Mouse (Mus musculus) MEL (cell line): ENCODE results near the gene Eif3m. TPM values are rescaled to one million over a fixed set of nuclear protein-coding genes. Genes with fewer than 3 reads are reported as not detected.

ENCODE experiments used
- DNase-seq: peaks from one replicate; pipeline ENCODE4 v3.0.0; 2011; ENCODE audit warnings: low read depth, low spot score
- H3K27ac ChIP-seq: 2 replicates; pipeline ENCODE4 v1.5.1; 2012; ENCODE audit warnings: low read depth, mild to moderate bottlenecking, control low read depth, low read length, moderate library complexity; ENCODE audit not compliant: control insufficient read depth
- H3K27me3 ChIP-seq, 2 experiments: fragments of 150-350 bp in 1 of 2; sonication (generic) in 1 of 2; 2 replicates each; pipeline ENCODE4 v1.6.1; 2012; ENCODE audit warnings: low read length in 2 of 2, mild to moderate bottlenecking in 2 of 2, improper control_type of control experiment in 1 of 2, moderate library complexity in 1 of 2; ENCODE audit not compliant: insufficient read depth in 2 of 2, control insufficient read depth in 1 of 2
- H3K36me3 ChIP-seq, 2 experiments: 2 replicates each; pipeline ENCODE4 v1.6.1; 2012 to 2014; ENCODE audit warnings: low read length in 2 of 2, improper control_type of control experiment in 1 of 2, inconsistent platforms in 1 of 2, mild to moderate bottlenecking in 1 of 2; ENCODE audit not compliant: insufficient read depth in 2 of 2, control insufficient read depth in 1 of 2
- H3K4me1 ChIP-seq, 2 experiments: fragments of 150-350 bp in 1 of 2; sonication (generic) in 1 of 2; 2 replicates each; pipeline ENCODE4 v1.6.1; 2012; ENCODE audit warnings: low read length in 2 of 2, improper control_type of control experiment in 1 of 2, mild to moderate bottlenecking in 1 of 2; ENCODE audit not compliant: insufficient read depth in 2 of 2, control insufficient read depth in 1 of 2
- H3K4me3 ChIP-seq, 2 experiments: fragments of 150-350 bp in 1 of 2; sonication (generic) in 1 of 2; 2 replicates each; pipeline ENCODE4 v1.5.1; 2012; ENCODE audit warnings: low read depth in 2 of 2, low read length in 2 of 2, mild to moderate bottlenecking in 2 of 2, moderate library complexity in 2 of 2, control low read depth in 1 of 2, improper control_type of control experiment in 1 of 2; ENCODE audit not compliant: control insufficient read depth in 1 of 2, insufficient read depth in 1 of 2
- H3K79me2 ChIP-seq: 2 replicates; pipeline ENCODE4 v1.6.1; 2012; ENCODE audit warnings: mild to moderate bottlenecking, low read length, moderate library complexity; ENCODE audit not compliant: control insufficient read depth, poor library complexity, insufficient read depth
- H3K9ac ChIP-seq: 2 replicates; pipeline ENCODE4 v1.6.1; 2012; ENCODE audit warnings: low read depth, mild to moderate bottlenecking, control low read depth, low read length, moderate library complexity; ENCODE audit not compliant: control insufficient read depth, poor library complexity, severe bottlenecking
- H3K9me3 ChIP-seq: fragments of 150-350 bp; sonication (generic); replicated peaks from 2 replicates; pipeline ENCODE4 v1.6.1; 2012; ENCODE audit warnings: mild to moderate bottlenecking, low read length, improper control_type of control experiment, moderate library complexity; ENCODE audit not compliant: insufficient read depth
- MAFK ChIP-seq: IDR thresholded peaks from 2 replicates; pipeline ENCODE4 v1.6.1; 2011; ENCODE audit warnings: low read depth, mild to moderate bottlenecking, low read length, improper control_type of control experiment, borderline replicate concordance
- SIN3A ChIP-seq: IDR thresholded peaks from 2 replicates; pipeline ENCODE4 v1.6.1; 2012; ENCODE audit warnings: low read length, improper control_type of control experiment, inconsistent platforms
- TCF12 ChIP-seq: IDR thresholded peaks from 2 replicates; pipeline ENCODE4 v1.6.1; 2014; ENCODE audit warnings: low read depth, mild to moderate bottlenecking, inconsistent platforms, low read length, improper control_type of control experiment, moderate library complexity
- polyA plus RNA-seq, 2 experiments: library from polyadenylated mRNA; stranded (reverse) in 1 of 2; unstranded in 1 of 2; fragments of >175 nt in 1 of 2; fragments of >200 nt in 1 of 2; gene quantifications; 2 replicates each; pipeline versions ENCODE4 v1.2.1 to v1.2.4; 2012; ENCODE audit warnings: low replicate concordance in 2 of 2, low read depth in 1 of 2; ENCODE audit not compliant: insufficient read length in 2 of 2, insufficient read depth in 1 of 2, missing spikeins in 1 of 2
- total RNA-seq: library from RNA; depleted of rRNA; stranded (reverse); fragments of 300-350 nt; gene quantifications from 2 replicates; pipeline ENCODE4 v1.2.3, GENCODE M21; 2012; rRNA removed

Gene Eif3m
- total and polyA plus RNA-seq, 3 experiments = 172 to 321 TPM; not detected in 1

DNA sequence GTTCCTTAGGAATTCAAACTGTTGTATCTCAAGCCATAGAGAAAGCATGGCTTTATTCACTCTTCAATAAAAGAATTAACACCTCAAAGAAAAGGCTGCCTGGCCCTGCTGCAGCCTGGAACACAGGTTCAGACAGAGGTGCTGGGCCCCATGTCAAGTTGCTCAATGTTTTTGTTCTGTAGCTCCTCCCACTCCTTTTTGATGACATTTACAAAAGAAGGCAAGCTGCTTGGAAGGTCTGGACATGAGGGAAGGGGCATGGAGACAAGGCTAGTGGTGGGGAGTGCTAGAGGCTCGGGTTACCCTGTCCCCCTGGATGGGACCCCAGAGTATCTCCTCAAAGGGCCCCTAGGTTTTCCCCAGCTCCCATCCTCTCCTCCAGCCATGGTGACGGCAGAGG, 35.2 kb downstream of the Eif3m start:
- no peak overlapping the region for H3K27ac ChIP-seq
- H3K79me2 ChIP-seq = no peaks in the 10 kb centered on the region
- no peak overlapping the region for H3K4me3 ChIP-seq
- no peak for TF ChIP-seq SIN3A
- no peak for TF ChIP-seq MAFK
- H3K4me1 ChIP-seq = no peaks in the 10 kb centered on the region
- H3K9me3 ChIP-seq = no peaks in the 10 kb centered on the region
- H3K9ac ChIP-seq = no peak overlapping the region
- no peak for DNase-seq
- no peaks in the 10 kb centered on the region for H3K36me3 ChIP-seq
- H3K27me3 ChIP-seq = peaks cover 7 to 22% of the 10 kb centered on the region in 2 experiments

DNA sequence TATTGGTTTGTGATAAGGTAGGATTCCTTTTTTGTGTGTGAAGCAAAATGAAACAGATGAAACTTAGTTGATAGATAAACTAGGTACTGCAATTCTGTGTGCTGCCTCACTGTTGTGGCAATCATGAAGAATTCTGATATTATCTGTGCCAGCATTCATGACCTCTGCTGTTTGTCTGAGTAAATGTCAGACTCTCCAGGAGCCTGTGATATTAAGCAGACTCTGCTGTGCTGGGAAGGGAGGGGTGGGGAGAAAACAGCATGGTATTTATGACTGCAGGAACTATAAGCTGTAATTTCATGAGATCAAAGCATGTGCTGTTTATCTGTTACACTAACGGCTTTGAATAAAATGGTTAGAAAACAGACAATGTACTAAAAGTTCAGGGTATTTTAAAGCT, 52.4 kb downstream of the Eif3m start:
- Histone ChIP-seq H3K27ac (no peak overlapping the region), H3K9me3 (no peaks in the 10 kb centered on the region), H3K4me1 (no peaks in the 10 kb centered on the region), H3K27me3 (peaks cover 9 to 21% of the 10 kb centered on the region in 2 experiments), H3K9ac (no peak overlapping the region), H3K4me3 (no peak overlapping the region), H3K79me2 (no peaks in the 10 kb centered on the region), H3K36me3 (no peaks in the 10 kb centered on the region)
- no peak for DNase-seq
- no peak for TF ChIP-seq TCF12

Other genes starting within 250 kb of the Eif3m start
- 3.9 and 5.2 TPM in 2 replicates for gene Qser1, start 200.3 kb downstream of the Eif3m start, total RNA-seq
- gene Qser1, start 200.3 kb downstream of the Eif3m start, polyA plus RNA-seq = 10 to 100 TPM in 1 of 2 experiments, not detected in 1; 14.5 TPM
- gene Prrg4, start 167.2 kb downstream of the Eif3m start, total RNA-seq = not detected in 2 replicates
- not detected for gene Prrg4, start 167.2 kb downstream of the Eif3m start, polyA plus RNA-seq
- gene Ccdc73, start 149.3 kb downstream of the Eif3m start, total RNA-seq = 0.03 and 0.08 TPM in 2 replicates
- under 1 TPM in 1 of 2 experiments, not detected in 1; 0.43 TPM for gene Ccdc73, start 149.3 kb downstream of the Eif3m start, polyA plus RNA-seq
- not detected in 2 replicates for gene Gm11060, start 74.9 kb upstream of the Eif3m start, total RNA-seq
- not detected for gene Gm11060, start 74.9 kb upstream of the Eif3m start, polyA plus RNA-seq
- not detected in 2 replicates for gene Wt1, start 109.4 kb upstream of the Eif3m start, total RNA-seq
- not detected for gene Wt1, start 109.4 kb upstream of the Eif3m start, polyA plus RNA-seq
- not detected in 2 replicates for gene Them7, start 207.2 kb upstream of the Eif3m start, total RNA-seq
- not detected for gene Them7, start 207.2 kb upstream of the Eif3m start, polyA plus RNA-seq